Mouse (Mus musculus) embryonic facial prominence, embryonic 10.5 days (tissue): Measurements from ENCODE around the gene Mrps27. TPM values are rescaled to one million over a fixed set of nuclear protein-coding genes. Genes with fewer than 3 reads are reported as not detected.

Experiments used
- DNase-seq: peaks from one replicate; pipeline ENCODE4 v3.0.0-alpha.2; 2017; ENCODE audit warnings: low spot score
- H3K27ac ChIP-seq: fragments of 300-500 bp; sonication (generic); replicated peaks from 2 replicates; pipeline ENCODE4 v1.5.1; 2016; ENCODE audit warnings: mild to moderate bottlenecking
- H3K27me3 ChIP-seq: fragments of 300-500 bp; sonication (generic); replicated peaks from 2 replicates; pipeline ENCODE4 v1.6.1; 2016; ENCODE audit warnings: low read depth, mild to moderate bottlenecking; ENCODE audit not compliant: poor library complexity, severe bottlenecking
- H3K36me3 ChIP-seq: fragments of 300-500 bp; sonication (generic); replicated peaks from 2 replicates; pipeline ENCODE4 v1.6.1; 2016; ENCODE audit warnings: mild to moderate bottlenecking, moderate library complexity
- H3K4me1 ChIP-seq: fragments of 300-500 bp; sonication (generic); 2 replicates; pipeline ENCODE4 v1.6.1; 2016
- H3K4me3 ChIP-seq: fragments of 300-500 bp; sonication (generic); 2 replicates; pipeline ENCODE4 v1.5.1; 2016; ENCODE audit warnings: mild to moderate bottlenecking, moderate library complexity
- H3K9me3 ChIP-seq: fragments of 300-500 bp; sonication (generic); 2 replicates; pipeline ENCODE4 v1.6.1; 2016; ENCODE audit warnings: mild to moderate bottlenecking
- WGBS: fragments of 180-500 bp; shearing (Covaris S2); methylation state at CpG from one replicate; pipeline ENCODE4 v1.1.7; 2016; 5-methylcytosine and 5-hydroxymethylcytosine counted together
- polyA plus RNA-seq: library from polyadenylated mRNA; unstranded; fragments of >200 nt; fragmentation: Nextera tagmentation; extraction: Ambion mirVana; gene quantifications from 2 replicates; pipeline ENCODE4 v1.2.1, GENCODE M21; 2016

Mrps27 gene
- polyA plus RNA-seq, 1 experiment from 2014 or later, result 82.8 TPM

- WGBS, result 69% methylated on average over 7 of the region's 7 CpGs
- Histone ChIP-seq H3K36me3 (peaks cover 31% of the 10 kb centered on the region), H3K4me3 (no peak overlapping the region), H3K9me3 (no peaks in the 10 kb centered on the region), H3K27ac (no peak overlapping the region), H3K27me3 (no peaks in the 10 kb centered on the region), H3K4me1 (peaks cover 48% of the 10 kb centered on the region)
- no peak for DNase-seq
Measured at GRCm38 (mm10) chr13:99397228-99397627, 52.6 kb downstream of the Mrps27 start.

GRCm38 (mm10) chr13:99398149-99398701 is 53.6 kb downstream of the Mrps27 start:
- H3K4me3 ChIP-seq, result no peak overlapping the region
- H3K9me3 ChIP-seq, result no peaks in the 10 kb centered on the region
- 90% methylated on average over 12 of the region's 12 CpGs for WGBS
- H3K4me1 ChIP-seq, result peaks cover 56% of the 10 kb centered on the region
- DNase-seq, result no peak
- H3K36me3 ChIP-seq, result peaks cover 34% of the 10 kb centered on the region
- H3K27ac ChIP-seq, result peak overlapping the region; percentile 70
- H3K27me3 ChIP-seq, result no peaks in the 10 kb centered on the region

- H3K4me1 ChIP-seq, result peaks cover 56% of the 10 kb centered on the region
Measured at GRCm38 (mm10) chr13:99399373-99399772, 54.8 kb downstream of the Mrps27 start.

DNA sequence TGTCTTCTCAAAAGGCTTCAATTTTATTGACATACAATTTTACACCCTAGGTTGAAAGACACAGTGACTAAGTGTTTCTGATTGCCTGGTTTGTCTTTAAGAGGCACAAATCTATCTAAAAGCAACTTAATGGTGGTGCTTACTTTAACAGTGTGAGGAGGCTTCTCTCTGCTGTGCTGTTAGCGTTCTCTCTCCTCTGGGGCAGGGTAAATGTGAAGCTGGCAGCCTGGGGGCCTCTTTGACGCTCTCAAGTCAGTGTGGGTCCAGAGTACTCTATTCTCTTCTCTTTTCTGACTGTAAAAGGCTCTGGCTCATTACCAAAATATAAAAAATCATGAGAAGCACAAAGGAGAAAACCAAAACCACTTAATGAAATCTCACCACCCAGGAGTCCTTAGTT is 64.6 kb downstream of the Mrps27 start:
- WGBS, result 73% methylated on average over 2 of the region's 2 CpGs
- H3K27ac ChIP-seq, result no peak overlapping the region
- H3K4me3 ChIP-seq, result no peak overlapping the region
- H3K4me1 ChIP-seq, result peaks cover 31% of the 10 kb centered on the region
- no peak for DNase-seq
- H3K27me3 ChIP-seq, result no peaks in the 10 kb centered on the region
- no peaks in the 10 kb centered on the region for H3K9me3 ChIP-seq
- H3K36me3 ChIP-seq, result peaks cover 78% of the 10 kb centered on the region

More at GRCm38 (mm10) chr13:99399373-99399772, 54.8 kb downstream of the Mrps27 start:
- no peaks in the 10 kb centered on the region for H3K9me3 ChIP-seq
- no peak overlapping the region for H3K4me3 ChIP-seq
- H3K27ac ChIP-seq, result no peak overlapping the region
- 78% methylated on average over 4 of the region's 4 CpGs for WGBS
- H3K36me3 ChIP-seq, result peaks cover 42% of the 10 kb centered on the region
- DNase-seq, result no peak
- no peaks in the 10 kb centered on the region for H3K27me3 ChIP-seq

DNA sequence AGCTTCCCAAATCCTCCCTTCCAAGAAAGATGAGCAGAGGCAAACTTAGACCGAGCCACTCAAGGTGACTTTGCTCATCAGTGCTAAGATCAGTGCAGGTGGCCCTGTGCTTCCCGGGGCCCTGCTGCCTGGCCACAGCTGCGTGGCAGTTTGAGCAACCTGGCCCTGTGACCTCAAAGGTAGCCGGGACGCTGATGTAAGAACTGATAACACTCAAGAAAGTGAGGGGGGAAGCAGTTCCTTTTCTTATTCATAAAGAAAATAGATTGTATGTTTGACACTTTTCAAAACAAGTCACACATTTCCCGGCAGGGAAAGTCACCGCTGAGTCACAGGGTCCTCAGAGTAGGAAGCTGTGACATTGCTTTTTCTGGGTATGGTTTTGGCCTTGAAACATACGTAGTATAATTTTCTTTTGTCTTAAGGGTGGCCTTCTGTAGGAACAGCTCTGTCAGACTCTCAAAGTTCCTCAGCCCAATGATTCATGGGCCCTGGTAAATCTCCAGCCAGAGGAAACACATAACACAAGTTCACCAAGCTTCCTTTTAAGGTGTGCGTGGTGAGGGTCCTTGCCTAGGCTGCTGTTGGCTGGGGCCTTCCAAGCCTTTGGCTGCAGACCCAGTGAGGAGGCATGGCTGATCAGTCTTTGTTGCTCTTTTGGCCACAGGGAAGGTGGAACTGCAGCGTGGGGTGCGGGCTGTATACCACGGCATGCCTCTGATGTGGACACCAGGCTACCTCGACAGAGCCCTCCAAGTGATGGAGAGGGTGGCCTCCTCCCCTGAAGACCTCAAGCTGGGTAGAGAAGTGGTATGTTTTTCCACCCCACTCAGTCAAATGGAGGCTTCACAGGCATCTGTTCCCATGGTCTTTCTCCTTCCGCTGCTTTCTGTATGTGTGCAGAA is 66.3 kb downstream of the Mrps27 start:
- H3K27ac ChIP-seq, result no peak overlapping the region
- WGBS, result 92% methylated on average over 14 of the region's 14 CpGs
- peaks cover 47% of the 10 kb centered on the region for H3K4me1 ChIP-seq
- H3K36me3 ChIP-seq, result peaks cover 77% of the 10 kb centered on the region
- H3K4me3 ChIP-seq, result no peak overlapping the region
- no peak for DNase-seq
- no peaks in the 10 kb centered on the region for H3K27me3 ChIP-seq
- no peaks in the 10 kb centered on the region for H3K9me3 ChIP-seq

GRCm38 (mm10) chr13:99411761-99412160 is 67.2 kb downstream of the Mrps27 start:
- no peak for DNase-seq
- peaks cover 77% of the 10 kb centered on the region for H3K36me3 ChIP-seq
- H3K27ac ChIP-seq, result peak overlapping the region; percentile 82; the same call in 1 of the 2 replicates
- no peaks in the 10 kb centered on the region for H3K27me3 ChIP-seq
- 96% methylated on average over 3 of the region's 3 CpGs for WGBS
- H3K4me3 ChIP-seq, result no peak overlapping the region
- H3K4me1 ChIP-seq, result peaks cover 47% of the 10 kb centered on the region
- no peaks in the 10 kb centered on the region for H3K9me3 ChIP-seq

DNA sequence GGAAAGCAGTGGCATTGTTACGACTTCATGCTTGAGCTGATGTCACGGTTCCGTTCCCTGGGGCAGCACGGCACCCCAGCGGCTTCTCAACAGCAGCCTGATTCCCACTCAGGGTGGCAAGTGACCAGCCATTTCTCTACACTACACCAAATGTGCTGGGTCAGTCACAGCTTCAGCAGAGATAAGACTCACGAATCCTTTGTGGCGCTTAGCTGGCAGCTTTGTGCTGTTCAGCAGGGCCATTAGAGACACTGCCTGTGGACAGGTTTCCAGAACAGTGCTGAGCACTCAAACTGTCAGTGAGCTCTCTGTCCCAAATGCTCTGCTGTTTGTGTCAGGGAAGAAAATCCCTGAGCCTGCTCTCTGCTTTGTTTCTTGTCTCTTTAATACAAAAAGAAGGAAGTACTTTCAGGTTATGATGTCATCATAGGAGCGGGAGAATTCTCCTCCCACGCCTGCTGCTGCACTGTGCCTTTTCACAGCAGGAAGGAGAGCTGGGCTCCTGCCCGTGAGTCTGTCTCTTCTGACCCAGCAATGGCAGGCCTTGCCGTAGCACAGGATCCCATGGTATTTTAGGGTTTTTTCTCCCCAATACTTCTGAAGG is 68.0 kb downstream of the Mrps27 start:
- peak overlapping the region; percentile 82 for H3K27ac ChIP-seq
- peaks cover 47% of the 10 kb centered on the region for H3K4me1 ChIP-seq
- H3K4me3 ChIP-seq, result no peak overlapping the region
- peaks cover 74% of the 10 kb centered on the region for H3K36me3 ChIP-seq
- H3K9me3 ChIP-seq, result no peaks in the 10 kb centered on the region
- DNase-seq, result no peak
- 71% methylated on average over 11 of the region's 11 CpGs for WGBS
- H3K27me3 ChIP-seq, result no peaks in the 10 kb centered on the region

GRCm38 (mm10) chr13:99413481-99414351 is 69.1 kb downstream of the Mrps27 start:
- Histone ChIP-seq H3K27me3 (no peaks in the 10 kb centered on the region), H3K27ac (peak overlapping the region; percentile 82), H3K9me3 (no peaks in the 10 kb centered on the region), H3K36me3 (peaks cover 76% of the 10 kb centered on the region), H3K4me3 (no peak overlapping the region), H3K4me1 (peaks cover 47% of the 10 kb centered on the region)
- peak; percentile 79 for DNase-seq
- WGBS, result 28% methylated on average over 13 of the region's 13 CpGs

DNA sequence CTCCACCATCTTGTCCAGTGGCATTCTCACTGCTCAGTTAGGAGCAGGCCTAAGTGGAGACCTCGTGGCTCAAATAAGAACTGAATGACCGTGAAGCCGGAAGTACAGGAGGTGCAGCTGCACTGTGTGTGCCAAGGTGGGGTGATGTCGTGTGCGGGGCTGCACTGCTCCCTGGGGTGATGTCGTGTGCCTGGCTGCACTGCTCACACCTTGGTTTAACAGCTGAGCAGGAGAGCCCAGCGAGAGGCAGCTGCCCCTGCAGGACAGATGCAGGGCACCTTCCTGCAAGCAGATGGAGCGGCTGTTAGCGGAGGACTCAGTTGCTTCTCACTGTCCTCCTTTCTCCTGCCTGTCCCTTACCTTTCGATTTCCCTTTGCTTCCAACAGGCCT is 69.8 kb downstream of the Mrps27 start:
- H3K27me3 ChIP-seq, result no peaks in the 10 kb centered on the region
- 37% methylated on average over 10 of the region's 10 CpGs for WGBS
- DNase-seq, result no peak
- H3K4me1 ChIP-seq, result peaks cover 49% of the 10 kb centered on the region
- H3K27ac ChIP-seq, result peak overlapping the region; percentile 82
- peaks cover 73% of the 10 kb centered on the region for H3K36me3 ChIP-seq
- H3K9me3 ChIP-seq, result no peaks in the 10 kb centered on the region
- 0 out of 2 replicates have a peak overlapping the region, but pooled peaks have one; percentile 0 for H3K4me3 ChIP-seq

- Histone ChIP-seq H3K4me3 (no peak overlapping the region), H3K36me3 (peaks cover 60% of the 10 kb centered on the region), H3K27me3 (no peaks in the 10 kb centered on the region), H3K27ac (no peak overlapping the region), H3K4me1 (peaks cover 47% of the 10 kb centered on the region), H3K9me3 (no peaks in the 10 kb centered on the region)
- no peak for DNase-seq
- 84% methylated on average over 9 of the region's 9 CpGs for WGBS
Measured at GRCm38 (mm10) chr13:99416601-99417000, 72.0 kb downstream of the Mrps27 start.

DNA sequence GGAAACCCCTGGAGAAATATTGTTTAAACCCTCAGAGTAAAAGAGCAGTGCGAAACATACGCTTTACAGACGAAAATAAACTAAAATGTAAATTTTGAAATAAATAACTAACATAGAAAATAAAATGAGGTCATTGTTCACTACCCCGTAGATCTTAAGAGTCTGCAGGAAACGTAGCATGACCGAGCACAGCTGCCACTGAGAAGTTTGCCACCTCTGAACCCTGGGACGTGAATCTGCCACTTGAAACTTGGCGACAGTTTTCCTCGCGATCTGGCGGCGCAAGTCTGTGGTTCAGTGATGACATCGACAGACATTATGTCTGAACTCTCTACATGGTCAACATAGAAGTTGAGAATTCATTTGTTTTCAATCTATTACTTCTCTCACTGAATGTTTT is 79.0 kb downstream of the Mrps27 start:
- H3K4me1 ChIP-seq, result peaks cover 4% of the 10 kb centered on the region; the same call in 1 of the 2 replicates
- no peak overlapping the region for H3K27ac ChIP-seq
- peaks cover 74% of the 10 kb centered on the region for H3K36me3 ChIP-seq
- no peak overlapping the region for H3K4me3 ChIP-seq
- no peaks in the 10 kb centered on the region for H3K9me3 ChIP-seq
- DNase-seq, result no peak
- 90% methylated on average over 13 of the region's 13 CpGs for WGBS
- no peaks in the 10 kb centered on the region for H3K27me3 ChIP-seq
